Mouse (Mus musculus): ENCODE results near the gene Ovol1. TPM values are rescaled to one million over a fixed set of nuclear protein-coding genes. Genes with fewer than 3 reads are reported as not detected.
A peak's percentile ranks its signal among the peaks of the same experiment; 100 is the strongest.

The Ovol1 gene
- polyA plus RNA-seq, 1 experiment from 2014 or later, result 0.19 TPM

GRCm38 (mm10) chr19:5567180-5567533 is 6.7 kb upstream of the Ovol1 start:
- Histone ChIP-seq H3K9me3 (replicated peaks) (no peaks in the 10 kb centered on the region), H3K4me1 (peaks cover 19% of the 10 kb centered on the region), H3K4me2 (replicated peaks) (peak overlapping the region; percentile 73), H3K27me3 (peaks cover 54% of the 10 kb centered on the region), H3K4me3 (peak overlapping the region; percentile 64), H3K27ac (peak overlapping the region; percentile 85; the same call in 1 of the 2 replicates), H3K9ac (peak overlapping the region; percentile 87), H3K36me3 (peaks cover 7% of the 10 kb centered on the region)
- peak; percentile 48 for ATAC-seq (ENCODE audit: low FRiP score)
- 3% methylated on average over 26 of the region's 26 CpGs for WGBS

- H3K9me3 ChIP-seq (replicated peaks), result no peaks in the 10 kb centered on the region
- no peak overlapping the region for H3K9ac ChIP-seq
- no peak for ATAC-seq (ENCODE audit: low FRiP score)
- peaks cover 19% of the 10 kb centered on the region for H3K4me1 ChIP-seq
- H3K4me2 ChIP-seq (replicated peaks), result no peak overlapping the region
- no peak overlapping the region for H3K4me3 ChIP-seq
- WGBS, result 55% methylated on average over 5 of the region's 5 CpGs
- peaks cover 63% of the 10 kb centered on the region for H3K27me3 ChIP-seq
- peaks cover 7% of the 10 kb centered on the region for H3K36me3 ChIP-seq
- no peak overlapping the region for H3K27ac ChIP-seq
Observed at GRCm38 (mm10) chr19:5566316-5566715, 5.9 kb upstream of the Ovol1 start.

- peaks cover 91% of the 10 kb centered on the region for H3K27me3 ChIP-seq
- H3K27ac ChIP-seq, result no peak overlapping the region
- no peak for ATAC-seq (ENCODE audit: low FRiP score)
- peaks cover 22% of the 10 kb centered on the region for H3K4me1 ChIP-seq
- no peak overlapping the region for H3K9ac ChIP-seq
- WGBS, result 89% methylated on average over 10 of the region's 10 CpGs
- no peak overlapping the region for H3K4me2 ChIP-seq (replicated peaks)
- no peak overlapping the region for H3K4me3 ChIP-seq
- no peaks in the 10 kb centered on the region for H3K36me3 ChIP-seq
- H3K9me3 ChIP-seq (replicated peaks), result no peaks in the 10 kb centered on the region
Observed at GRCm38 (mm10) chr19:5562776-5563175, 2.3 kb upstream of the Ovol1 start.

- H3K27ac ChIP-seq, result no peak overlapping the region
- no peak for ATAC-seq (ENCODE audit: low FRiP score)
Observed at GRCm38 (mm10) chr19:5561886-5562285, 1.4 kb upstream of the Ovol1 start.

DNA sequence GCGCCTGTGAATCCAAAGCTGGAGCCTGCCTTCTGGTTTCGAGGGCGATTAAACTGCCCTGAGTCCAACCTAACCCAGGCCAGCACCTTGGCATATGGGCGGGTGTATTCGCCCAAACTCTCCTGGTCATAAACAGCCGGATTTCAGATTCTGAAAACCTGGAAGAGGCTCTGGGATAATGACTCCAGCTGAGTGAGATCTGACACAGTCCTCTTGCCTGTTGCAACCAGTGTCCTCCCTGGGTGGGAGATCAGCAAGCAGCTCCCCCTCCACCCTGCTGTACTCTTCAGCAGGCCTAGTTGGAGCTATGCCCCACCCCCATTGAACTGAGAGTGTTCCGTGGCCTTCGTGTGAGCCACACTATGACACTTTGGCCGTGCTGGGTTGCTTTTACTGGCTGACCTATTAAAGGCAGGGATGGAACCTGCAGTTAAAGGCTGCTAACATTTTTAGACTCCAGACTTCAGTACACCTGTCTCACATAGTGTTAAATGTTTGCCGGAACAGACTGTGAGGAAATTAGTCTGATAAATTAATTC is 875 bp upstream of the Ovol1 start:
- 17% methylated on average over 10 of the region's 10 CpGs for WGBS

More at GRCm38 (mm10) chr19:5561886-5562285, 1.4 kb upstream of the Ovol1 start:
- H3K4me2 ChIP-seq (replicated peaks), result no peak overlapping the region
- H3K4me1 ChIP-seq, result peaks cover 18% of the 10 kb centered on the region
- H3K27me3 ChIP-seq, result peaks cover 99% of the 10 kb centered on the region
- H3K9ac ChIP-seq, result no peak overlapping the region
- no peaks in the 10 kb centered on the region for H3K36me3 ChIP-seq
- no peaks in the 10 kb centered on the region for H3K9me3 ChIP-seq (replicated peaks)
- WGBS, result 52% methylated on average over 3 of the region's 3 CpGs
- H3K4me3 ChIP-seq, result no peak overlapping the region

GRCm38 (mm10) chr19:5559631-5560456 is 602 bp downstream of the Ovol1 start:
- Histone ChIP-seq H3K36me3 (no peaks in the 10 kb centered on the region), H3K4me1 (peaks cover 14% of the 10 kb centered on the region), H3K27ac (no peak overlapping the region), H3K9me3 (replicated peaks) (no peaks in the 10 kb centered on the region), H3K4me3 (peak overlapping the region; percentile 30), H3K27me3 (peaks cover 96% of the 10 kb centered on the region), H3K4me2 (replicated peaks) (peak overlapping the region; percentile 55), H3K9ac (peak overlapping the region; percentile 41; the same call in 1 of the 2 replicates)
- WGBS, result 1% methylated on average over 69 of the region's 69 CpGs
- ATAC-seq (ENCODE audit: low FRiP score), result no peak

More for the DNA sequence above, 875 bp upstream of the Ovol1 start:
- H3K27me3 ChIP-seq, result peaks cover 99% of the 10 kb centered on the region
- peak overlapping the region; percentile 30 for H3K4me3 ChIP-seq
- ATAC-seq (ENCODE audit: low FRiP score), result no peak
- H3K27ac ChIP-seq, result no peak overlapping the region
- H3K9me3 ChIP-seq (replicated peaks), result no peaks in the 10 kb centered on the region
- no peaks in the 10 kb centered on the region for H3K36me3 ChIP-seq
- peaks cover 14% of the 10 kb centered on the region for H3K4me1 ChIP-seq
- no peak overlapping the region for H3K9ac ChIP-seq
- H3K4me2 ChIP-seq (replicated peaks), result peak overlapping the region; percentile 55

DNA sequence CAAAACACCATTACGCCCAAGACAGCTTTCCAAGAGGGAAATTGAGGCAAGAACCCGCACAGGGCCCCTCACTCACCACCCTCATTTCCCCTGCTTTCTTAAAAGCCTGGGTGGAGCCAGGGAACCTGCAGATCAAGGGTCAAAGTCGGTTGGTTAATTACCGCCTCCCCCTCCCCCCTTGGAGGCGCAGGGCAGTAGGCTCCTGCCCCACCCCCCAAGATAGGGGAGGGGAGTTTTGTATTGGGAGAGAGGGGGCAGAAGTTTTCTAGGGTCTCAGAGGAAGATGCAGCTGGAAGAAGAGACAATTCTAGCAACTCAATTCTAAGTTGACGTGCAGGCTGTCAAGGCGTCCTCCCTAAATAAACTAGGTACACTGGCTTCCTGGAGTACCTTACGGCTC is 1.2 kb downstream of the Ovol1 start:
- WGBS, result 17% methylated on average over 7 of the region's 8 CpGs
- Histone ChIP-seq H3K27me3 (peaks cover 96% of the 10 kb centered on the region), H3K4me1 (peaks cover 14% of the 10 kb centered on the region), H3K4me3 (no peak overlapping the region), H3K4me2 (replicated peaks) (no peak overlapping the region), H3K9ac (no peak overlapping the region), H3K9me3 (replicated peaks) (no peaks in the 10 kb centered on the region), H3K36me3 (no peaks in the 10 kb centered on the region), H3K27ac (no peak overlapping the region)
- no peak for ATAC-seq (ENCODE audit: low FRiP score)

DNA sequence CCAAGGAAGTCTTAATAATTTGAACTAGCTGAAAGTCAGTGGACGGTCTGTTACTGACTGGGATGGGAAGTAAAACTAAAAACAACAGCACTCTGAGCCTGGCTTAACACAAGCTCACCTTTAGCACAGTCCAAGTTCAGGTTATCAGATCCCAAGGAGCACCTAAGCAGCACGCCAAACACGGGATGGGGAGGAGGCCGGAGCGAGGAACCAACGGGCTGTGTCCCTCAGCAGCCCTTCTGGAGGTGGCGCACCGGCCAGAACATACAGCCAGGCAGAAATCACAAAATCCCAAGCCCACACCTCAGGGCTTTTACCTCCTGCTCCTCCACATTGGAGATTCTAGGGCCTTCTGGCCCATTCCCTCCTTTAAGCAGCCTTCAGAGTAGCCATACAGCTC is 1.7 kb downstream of the Ovol1 start:
- peaks cover 95% of the 10 kb centered on the region for H3K27me3 ChIP-seq
- H3K4me3 ChIP-seq, result no peak overlapping the region
- H3K9me3 ChIP-seq (replicated peaks), result no peaks in the 10 kb centered on the region
- 46% methylated on average over 8 of the region's 8 CpGs for WGBS
- H3K4me1 ChIP-seq, result peaks cover 14% of the 10 kb centered on the region
- H3K27ac ChIP-seq, result no peak overlapping the region
- no peak overlapping the region for H3K4me2 ChIP-seq (replicated peaks)
- ATAC-seq (ENCODE audit: low FRiP score), result no peak
- no peak overlapping the region for H3K9ac ChIP-seq
- H3K36me3 ChIP-seq, result no peaks in the 10 kb centered on the region

GRCm38 (mm10) chr19:5558169-5558568 is 2.3 kb downstream of the Ovol1 start:
- ATAC-seq (ENCODE audit: low FRiP score), result no peak
- WGBS, result 42% methylated on average over 7 of the region's 7 CpGs
- Histone ChIP-seq H3K4me3 (no peak overlapping the region), H3K27me3 (peaks cover 92% of the 10 kb centered on the region), H3K9ac (no peak overlapping the region), H3K36me3 (no peaks in the 10 kb centered on the region), H3K27ac (no peak overlapping the region), H3K4me1 (peaks cover 14% of the 10 kb centered on the region), H3K4me2 (replicated peaks) (no peak overlapping the region), H3K9me3 (replicated peaks) (no peaks in the 10 kb centered on the region)

GRCm38 (mm10) chr19:5554212-5554611 is 6.2 kb downstream of the Ovol1 start:
- no peak overlapping the region for H3K27ac ChIP-seq
- H3K27me3 ChIP-seq, result peaks cover 52% of the 10 kb centered on the region
- H3K36me3 ChIP-seq, result no peaks in the 10 kb centered on the region
- H3K4me1 ChIP-seq, result no peaks in the 10 kb centered on the region
- no peak overlapping the region for H3K4me2 ChIP-seq (replicated peaks)
- H3K9me3 ChIP-seq (replicated peaks), result no peaks in the 10 kb centered on the region
- 73% methylated on average over 14 of the region's 14 CpGs for WGBS
- no peak for ATAC-seq (ENCODE audit: low FRiP score)
- H3K9ac ChIP-seq, result no peak overlapping the region
- H3K4me3 ChIP-seq, result no peak overlapping the region

DNA sequence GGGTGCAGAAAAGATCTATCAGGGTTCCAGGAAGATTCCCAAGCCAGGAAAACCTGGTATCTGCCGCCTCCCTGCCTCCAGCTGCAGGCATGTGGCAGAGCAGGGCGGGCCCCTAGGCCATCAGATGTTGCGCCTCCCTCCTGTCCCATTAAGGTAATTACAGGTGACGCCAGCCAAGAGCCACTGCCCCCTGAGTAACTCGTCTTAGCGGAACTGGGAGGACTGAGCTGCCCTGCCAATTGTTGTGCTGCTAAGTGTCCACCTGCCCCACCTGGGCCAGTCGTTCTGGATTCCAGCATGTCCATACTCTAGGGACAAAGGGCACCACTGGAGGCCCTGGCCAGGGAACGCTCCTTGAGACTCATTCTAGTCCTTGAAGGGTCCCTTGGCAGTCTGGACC is 6.6 kb downstream of the Ovol1 start:
- H3K4me2 ChIP-seq (replicated peaks), result no peak overlapping the region
- ATAC-seq (ENCODE audit: low FRiP score), result no peak
- H3K4me3 ChIP-seq, result no peak overlapping the region
- no peaks in the 10 kb centered on the region for H3K36me3 ChIP-seq
- no peak overlapping the region for H3K27ac ChIP-seq
- no peak overlapping the region for H3K9ac ChIP-seq
- 66% methylated on average over 8 of the region's 8 CpGs for WGBS
- no peaks in the 10 kb centered on the region for H3K4me1 ChIP-seq
- H3K9me3 ChIP-seq (replicated peaks), result no peaks in the 10 kb centered on the region
- peaks cover 48% of the 10 kb centered on the region for H3K27me3 ChIP-seq

- Histone ChIP-seq H3K9me3 (replicated peaks) (no peaks in the 10 kb centered on the region), H3K4me1 (no peaks in the 10 kb centered on the region), H3K27me3 (peaks cover 2% of the 10 kb centered on the region; the same call in 1 of the 2 replicates), H3K36me3 (no peaks in the 10 kb centered on the region), H3K9ac (no peak overlapping the region), H3K4me3 (no peak overlapping the region), H3K27ac (no peak overlapping the region), H3K4me2 (replicated peaks) (no peak overlapping the region)
- 75% methylated on average over 4 of the region's 4 CpGs for WGBS
- ATAC-seq (ENCODE audit: low FRiP score), result no peak
Observed at GRCm38 (mm10) chr19:5547471-5548056, 12.9 kb downstream of the Ovol1 start.

Data from hindbrain, embryonic 12.5 days (tissue).